Mouse (Mus musculus) T-cell, adult 2 months (primary cell): Measurements from ENCODE around the gene Prkce.
A peak's percentile ranks its signal among the peaks of the same experiment; 100 is the strongest.
"Not testable (repeated sequence)": the region's sequence is repeated elsewhere in the genome, so short reads cannot be mapped to it uniquely, and the experiment has no call there.

Source experiments
- DNase-seq: peaks from one replicate; pipeline ENCODE4 v3.0.0; 2022; ENCODE audit warnings: low spot score

Gene Prkce

DNA sequence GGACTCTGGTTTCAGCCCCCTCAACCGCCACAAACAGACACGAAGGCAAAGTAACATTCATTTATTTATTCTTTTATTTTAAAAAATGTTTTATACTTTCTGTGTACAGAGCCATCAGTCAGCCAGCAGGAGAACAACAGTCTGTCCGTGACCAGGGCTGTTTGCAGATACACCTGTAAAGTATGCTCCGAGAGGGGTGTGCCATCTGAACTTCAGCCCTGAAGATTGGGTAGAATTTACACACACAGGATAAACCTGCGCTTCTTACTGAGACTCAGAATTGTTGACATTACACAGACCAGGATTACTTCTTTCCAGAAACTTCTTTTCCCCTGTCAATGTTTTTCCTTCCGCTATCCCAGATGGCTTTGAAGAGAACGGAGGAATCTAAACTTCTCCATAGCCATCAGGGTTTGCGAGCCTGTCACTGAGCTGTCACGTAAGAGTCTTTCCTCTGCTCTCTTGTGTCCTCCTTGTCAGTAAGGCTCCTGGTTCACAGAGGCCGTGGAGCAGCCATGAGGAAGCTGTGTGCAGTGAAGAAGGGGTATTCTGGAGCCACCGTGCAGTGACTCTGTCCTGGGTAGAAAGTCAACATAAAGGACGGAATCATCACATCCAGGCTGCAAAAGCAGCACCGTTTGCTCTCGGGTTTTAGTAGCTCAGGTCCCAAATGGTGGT lies 286.2 kb downstream of the Prkce start:
- no peak for DNase-seq

DNA sequence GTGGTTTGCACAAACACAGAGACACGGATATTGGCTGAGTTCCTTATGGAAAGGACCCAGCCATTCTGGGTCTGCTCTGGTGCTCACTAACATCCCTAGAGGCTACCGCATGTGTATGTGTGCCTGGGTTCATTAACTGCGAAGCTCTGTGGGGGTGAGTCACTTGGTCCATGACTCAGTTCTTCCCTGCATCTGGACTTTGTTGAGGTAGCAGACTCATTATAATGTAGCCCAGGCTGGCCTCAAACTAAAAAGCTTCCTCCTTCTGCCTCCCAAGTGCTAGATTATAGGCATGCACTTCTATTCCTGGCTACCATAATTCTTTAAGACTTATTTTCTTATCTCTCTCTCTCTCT lies 286.7 kb downstream of the Prkce start:
- DNase-seq, result no peak

GRCm38 (mm10) chr17:86456512-86456911 lies 288.9 kb downstream of the Prkce start:
- DNase-seq, result no peak

DNA sequence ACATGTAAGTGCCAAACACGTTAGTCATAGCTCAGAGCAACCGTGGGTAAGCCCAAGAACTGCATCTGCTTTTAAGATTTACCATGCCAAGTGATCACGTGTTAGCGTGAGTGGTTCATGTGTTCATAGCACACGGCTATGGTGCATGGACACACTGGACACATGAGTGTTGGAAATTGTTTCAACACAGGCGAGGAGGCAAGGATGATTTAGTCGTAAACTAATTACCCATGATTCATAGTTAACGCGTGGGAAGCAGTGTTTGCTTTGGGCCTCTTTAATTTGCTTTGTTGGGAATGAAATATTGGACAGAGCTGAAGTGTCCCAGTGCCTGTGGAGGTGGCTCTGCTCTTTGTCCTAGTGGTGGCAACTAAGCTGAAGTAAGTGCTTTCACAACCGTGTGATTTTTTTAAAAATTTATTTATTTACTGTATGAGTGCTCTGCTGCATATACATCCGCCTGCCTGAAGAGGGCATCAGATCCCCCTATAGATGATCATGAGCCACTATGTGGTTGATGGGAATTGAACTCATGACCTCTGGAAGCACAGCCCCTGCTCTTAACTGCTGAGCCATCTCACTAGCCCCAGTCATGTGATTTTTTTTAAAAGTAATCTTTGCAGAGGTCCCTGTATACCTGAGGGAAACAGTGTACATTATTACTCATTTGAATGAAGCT lies 290.9 kb downstream of the Prkce start:
- no peak for DNase-seq

DNA sequence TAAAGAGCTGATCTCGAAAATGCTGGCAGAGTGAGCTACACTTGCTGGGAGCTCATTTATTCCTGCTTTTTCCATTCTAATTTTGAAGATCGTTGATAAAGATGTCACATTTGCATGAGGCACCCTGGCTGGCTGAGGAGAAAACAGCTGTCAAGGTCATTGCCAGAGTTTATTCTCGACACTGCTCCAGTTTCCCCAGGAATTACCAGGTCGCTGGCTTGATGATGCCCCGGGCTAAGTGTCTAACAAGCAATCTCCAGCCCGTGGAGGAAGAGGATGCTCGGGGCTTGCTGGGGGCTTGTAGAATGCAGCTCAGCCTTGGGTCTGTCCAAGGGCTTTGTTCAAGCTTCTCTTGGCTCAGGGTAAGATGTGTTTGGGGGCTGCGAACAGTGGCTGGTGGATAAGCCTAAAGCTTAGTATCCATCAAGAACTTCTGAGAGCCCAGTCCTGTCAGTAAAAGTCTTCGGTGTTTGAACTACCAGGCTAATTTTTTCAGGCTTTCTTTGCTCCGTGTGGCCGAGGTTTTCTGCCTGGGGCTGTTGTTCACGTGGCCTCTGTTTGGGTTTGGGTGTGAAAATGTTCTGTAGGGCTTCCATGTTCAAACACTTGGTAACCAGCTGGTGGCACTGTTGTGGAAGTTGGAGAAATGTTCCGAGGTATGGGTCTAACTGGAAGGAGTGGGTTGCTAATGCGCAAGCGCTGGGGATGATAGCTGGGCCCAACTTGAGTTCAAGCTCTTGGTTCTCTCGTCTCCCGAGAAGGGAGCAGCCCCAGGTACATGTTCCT lies 293.3 kb downstream of the Prkce start:
- no peak for DNase-seq

DNA sequence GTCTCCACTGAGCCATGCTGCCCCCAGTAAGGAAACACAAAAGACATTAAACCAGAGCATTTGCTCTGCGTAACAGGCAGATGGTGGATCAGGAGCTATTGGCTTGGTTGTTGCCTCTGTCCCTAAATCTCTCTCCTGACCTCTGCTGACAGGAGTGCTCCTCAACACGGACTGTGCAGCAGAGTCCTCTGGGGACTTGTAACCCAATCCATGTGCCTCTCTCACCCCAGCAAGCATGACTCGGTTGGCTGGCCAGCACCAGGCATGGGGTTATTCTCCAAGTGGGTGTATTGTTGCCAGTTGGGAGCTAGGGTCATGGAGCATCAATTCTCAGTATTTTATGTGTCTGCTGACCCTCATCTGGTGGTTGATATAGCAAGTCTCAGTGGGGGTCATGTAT lies 295.8 kb downstream of the Prkce start:
- DNase-seq, result no peak

DNA sequence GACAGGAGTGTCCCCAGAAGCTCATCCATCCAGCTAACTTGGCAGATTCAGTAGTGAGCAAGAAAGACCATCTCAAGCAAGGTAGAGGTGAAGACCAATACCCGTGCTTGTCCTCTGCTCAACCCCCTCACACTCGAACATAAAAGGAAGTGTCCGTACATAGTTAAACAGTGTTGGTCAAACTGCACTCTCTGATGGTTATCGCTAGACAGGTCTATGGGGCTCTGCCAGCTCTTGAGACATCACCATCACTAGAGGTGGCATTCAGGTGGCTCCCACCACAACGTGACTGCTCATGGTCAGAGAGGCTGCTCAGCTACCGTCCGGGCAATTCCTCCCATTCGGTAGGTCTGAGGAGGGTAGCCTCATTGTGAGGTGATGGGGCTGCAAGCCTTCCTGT lies 296.6 kb downstream of the Prkce start:
- no peak for DNase-seq

GRCm38 (mm10) chr17:86464689-86465363 lies 297.2 kb downstream of the Prkce start:
- DNase-seq, result no peak

DNA sequence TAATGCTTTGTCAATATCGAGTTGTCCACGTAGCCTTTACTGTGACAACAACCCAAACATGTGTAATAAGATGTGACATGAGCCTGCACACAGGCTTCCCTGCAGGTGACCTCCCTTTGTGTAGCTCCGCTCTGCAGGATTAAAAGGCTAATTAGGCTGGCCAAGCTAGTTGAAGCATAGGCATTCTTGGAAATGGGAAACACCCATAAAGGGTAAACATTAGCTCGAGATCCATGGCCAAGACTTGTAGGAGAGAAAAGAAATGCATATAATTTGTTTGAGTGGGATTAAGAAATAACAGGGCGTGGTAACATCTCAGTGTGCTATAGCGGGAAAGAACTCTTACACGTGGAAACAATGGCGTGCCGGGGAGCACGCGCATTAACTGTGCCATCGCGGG lies 298.3 kb downstream of the Prkce start:
- no peak for DNase-seq

DNA sequence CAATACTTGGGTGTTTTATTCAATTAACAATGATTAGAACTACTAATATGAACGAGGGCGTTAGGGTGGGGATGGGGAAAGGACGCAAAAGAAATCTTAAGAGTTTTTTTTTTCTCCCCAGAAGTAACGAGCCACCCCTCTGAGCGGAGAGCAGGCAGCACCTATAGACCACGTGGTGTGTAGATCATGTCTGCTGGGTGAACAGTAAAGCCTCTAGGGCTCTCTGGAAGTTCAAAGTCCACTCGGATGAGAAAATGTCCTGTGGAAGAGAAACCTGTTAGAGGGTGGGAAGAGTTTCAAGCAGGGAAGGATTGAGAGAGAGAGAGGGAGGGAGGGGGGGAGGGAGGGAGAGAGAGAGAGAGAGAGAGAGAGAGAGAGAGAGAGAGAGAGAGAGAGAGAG lies 298.8 kb downstream of the Prkce start:
- DNase-seq, result no peak

DNA sequence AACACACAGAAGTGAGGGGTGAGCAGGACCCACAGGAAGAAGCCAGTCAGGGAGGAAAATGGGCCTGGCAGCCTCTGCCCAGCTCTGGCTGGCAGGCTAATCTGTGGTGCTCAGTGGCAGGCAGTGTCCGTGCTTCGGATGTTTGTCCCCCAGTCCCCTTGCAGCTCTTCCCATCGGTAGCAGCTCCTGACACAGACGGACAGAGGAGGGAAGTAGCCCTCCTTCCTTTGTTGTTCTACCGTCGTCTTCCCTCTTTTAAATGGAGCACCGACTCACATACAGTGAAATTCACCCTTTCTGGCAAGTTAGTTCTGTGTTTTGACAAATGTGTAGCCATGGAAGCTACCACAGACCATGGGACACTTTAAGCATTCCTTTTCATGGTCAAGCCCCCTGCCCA lies 299.3 kb downstream of the Prkce start:
- no peak for DNase-seq

DNA sequence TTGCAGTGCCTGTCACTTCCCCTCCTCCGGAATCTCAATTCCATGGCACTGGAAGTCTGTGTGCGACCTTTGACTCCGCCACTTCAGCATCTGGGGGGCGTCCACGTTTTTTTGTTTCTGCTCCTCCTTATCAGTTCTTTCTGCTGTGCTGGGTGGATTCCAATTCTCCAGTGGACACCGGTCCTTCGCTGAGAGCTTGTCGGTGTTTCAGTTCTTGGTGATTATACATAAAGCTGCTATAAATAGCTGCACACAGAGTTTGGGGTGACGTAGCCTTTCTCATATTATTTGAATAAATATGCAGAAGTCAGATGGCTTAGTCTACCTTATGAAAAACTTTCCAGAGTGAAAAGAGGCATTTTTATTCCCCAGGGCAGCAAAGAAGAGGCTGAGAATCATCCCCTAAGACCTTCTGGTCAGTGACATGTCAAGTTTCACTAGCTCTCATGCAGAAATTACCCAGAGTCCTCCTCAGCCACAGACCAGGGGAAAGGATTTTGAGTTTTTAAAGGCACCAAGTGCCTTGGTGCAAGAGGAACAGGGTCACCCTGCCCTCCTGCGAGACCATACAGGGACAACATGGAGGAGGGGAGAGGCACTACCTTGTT lies 299.8 kb downstream of the Prkce start:
- DNase-seq, result no peak

GRCm38 (mm10) chr17:86467967-86468366 lies 300.4 kb downstream of the Prkce start:
- DNase-seq, result no peak

- DNase-seq, result no peak
Observed at GRCm38 (mm10) chr17:86470160-86470559, 302.6 kb downstream of the Prkce start.

DNA sequence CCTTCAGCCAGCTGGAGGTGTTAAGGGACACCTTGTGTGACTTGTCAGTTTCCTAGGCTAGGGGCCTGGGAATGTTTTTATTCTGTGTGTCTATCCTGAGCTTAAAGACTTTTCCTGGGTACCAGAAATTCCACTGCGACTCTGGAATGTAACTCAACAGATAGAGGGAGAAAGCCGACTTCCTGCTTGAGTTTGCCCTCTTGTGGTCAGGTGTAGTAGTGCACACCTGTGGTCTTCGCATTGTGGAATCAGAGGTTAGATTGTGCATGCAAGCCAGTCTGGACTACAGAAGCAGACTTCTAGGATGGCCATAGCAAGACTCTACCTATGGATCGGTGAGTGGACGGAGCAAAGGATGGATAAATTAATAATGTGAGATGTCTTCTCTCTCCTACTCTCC lies 304.1 kb downstream of the Prkce start:
- DNase-seq, result peak; percentile 46

DNA sequence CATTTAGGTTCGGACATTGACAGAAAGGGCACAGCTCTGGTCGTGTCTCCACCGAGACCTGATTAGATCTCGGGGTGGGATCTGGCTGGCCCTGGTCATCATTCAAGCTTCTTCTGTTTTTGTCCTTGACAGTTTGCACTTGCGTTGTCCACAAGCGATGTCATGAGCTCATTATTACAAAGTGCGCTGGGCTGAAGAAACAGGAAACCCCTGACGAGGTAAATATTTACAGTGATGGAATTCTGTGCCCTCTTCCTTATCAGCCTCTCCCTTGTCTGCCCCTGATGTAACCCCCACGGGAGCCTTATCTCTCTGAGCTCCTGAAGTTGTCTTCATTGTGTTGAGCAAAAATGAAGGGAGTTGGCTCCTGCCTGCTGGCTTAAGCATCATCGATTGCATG lies 309.1 kb downstream of the Prkce start:
- no peak for DNase-seq

DNA sequence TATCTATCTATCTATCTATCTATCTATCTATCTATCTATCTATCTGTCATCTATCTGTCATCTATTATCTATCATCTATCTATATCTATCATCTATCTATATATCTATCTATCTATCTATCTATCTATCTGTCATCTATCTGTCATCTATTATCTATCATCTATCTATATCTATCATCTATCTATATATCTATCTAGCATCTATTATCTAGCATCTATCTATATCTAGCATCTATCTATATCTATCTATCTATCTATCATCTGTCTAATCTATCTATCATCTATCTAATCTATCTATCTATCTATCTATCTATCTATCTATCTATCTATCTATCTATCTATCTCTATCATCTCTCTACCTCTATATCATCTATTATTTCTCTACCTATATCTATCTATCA lies 309.8 kb downstream of the Prkce start:
- DNase-seq, result not testable (repeated sequence)

- DNase-seq, result no peak
Observed at GRCm38 (mm10) chr17:86479406-86479805, 311.8 kb downstream of the Prkce start.

DNA sequence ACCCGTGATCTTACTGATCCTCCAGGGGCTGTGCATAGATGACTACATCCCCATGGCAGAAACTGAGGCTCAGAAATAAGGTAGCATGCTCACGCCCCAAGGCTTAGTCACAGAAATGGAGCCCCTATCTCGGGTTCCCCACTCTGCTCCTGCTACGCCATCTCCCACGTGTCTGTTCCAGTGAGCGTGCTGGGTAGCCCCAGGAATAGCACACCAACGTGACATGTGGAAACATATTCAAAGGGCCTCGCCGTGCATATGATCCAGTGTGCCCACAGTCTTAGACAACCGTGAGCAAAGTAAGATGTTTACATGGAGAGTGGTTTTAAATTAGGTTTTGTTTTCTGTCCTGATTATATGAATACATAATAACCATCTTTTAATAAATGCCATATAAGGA lies 315.1 kb downstream of the Prkce start:
- DNase-seq, result no peak

DNA sequence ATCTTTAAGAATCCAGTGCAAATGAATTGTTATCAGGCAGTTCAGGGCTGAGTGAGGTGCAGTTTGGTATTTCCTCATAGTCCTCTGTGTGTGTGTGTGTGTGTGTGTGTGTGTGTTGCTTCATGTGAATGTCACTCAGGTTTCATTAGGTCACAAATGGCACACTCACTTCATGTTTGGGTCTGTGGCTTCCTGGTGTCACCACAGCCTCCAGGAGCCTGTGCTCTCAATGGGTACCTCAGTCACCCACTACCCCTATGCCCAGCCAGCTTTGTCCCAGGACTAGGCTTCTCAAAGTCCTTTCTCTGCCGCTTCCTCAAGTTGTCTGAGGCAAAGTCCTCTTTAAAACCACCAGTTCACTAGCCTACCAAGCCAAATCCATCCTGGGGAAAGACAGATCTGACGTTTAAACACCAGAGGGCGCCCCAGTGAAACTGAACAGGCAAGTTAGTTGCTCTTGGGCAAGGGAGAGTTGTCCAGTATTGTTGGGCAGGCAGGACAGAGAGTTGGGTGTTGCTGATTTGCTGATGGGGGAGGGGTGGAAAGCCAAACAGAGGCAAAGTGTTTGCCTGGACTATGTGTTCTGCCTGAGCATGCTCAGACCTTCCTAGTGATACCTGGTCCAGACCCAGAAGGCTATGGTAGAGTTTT lies 316.6 kb downstream of the Prkce start:
- peak; percentile 34 for DNase-seq

GRCm38 (mm10) chr17:86486657-86487056 lies 319.1 kb downstream of the Prkce start:
- no peak for DNase-seq

DNA sequence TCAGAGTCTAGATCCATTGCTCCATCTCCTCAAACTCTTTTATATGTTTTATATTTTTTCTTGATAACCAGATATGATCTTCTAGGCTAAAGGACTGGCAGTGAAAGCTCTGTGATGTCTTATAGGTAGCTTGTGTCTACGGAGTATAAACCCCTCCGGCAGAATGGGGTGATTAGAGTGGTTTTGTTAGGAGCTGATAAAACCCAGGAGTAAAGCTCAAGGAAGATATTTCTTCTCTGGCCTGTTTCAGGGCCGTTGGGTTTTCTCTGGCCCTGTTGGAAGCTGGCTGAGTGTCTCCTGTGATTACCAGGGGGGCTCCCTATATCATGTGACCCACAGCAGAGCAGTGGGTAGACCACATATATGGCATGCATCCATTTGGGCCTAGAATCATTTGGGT lies 319.9 kb downstream of the Prkce start:
- DNase-seq, result no peak
